Mouse (Mus musculus): ENCODE measurements around the gene Cage1.

GRCm38 (mm10) chr13:37959239-37959907 is 77.5 kb downstream of the Cage1 start:
- TF ChIP-seq CTCF (IDR thresholded peaks at IDR 0.05; ENCODE audit: low read depth) (no peak), EP300 (IDR thresholded peaks at IDR 0.05; ENCODE audit: low read depth) (no peak)

Measured in liver, postnatal 0 days (tissue).